Mouse (Mus musculus): ENCODE results near the gene Vangl1.

Vangl1 gene

DNA sequence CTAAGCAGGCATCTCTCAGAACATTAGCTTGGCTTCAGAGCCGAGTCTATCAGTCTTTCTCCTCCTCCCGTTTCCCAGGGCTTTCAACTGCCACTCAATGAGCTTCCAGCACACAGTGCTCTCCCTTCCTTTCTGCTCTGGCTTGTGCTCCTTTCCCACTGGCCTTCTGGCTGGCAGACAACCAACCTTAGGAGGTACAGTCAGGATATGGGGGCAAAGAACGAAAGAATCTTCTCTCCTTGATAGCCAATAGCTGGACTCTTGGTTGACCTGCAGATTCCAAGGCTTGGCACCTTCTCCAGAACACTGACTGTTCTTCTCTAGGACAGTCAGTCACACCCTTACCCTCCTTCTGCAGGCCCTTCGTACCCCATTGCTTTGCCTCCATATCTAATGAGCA, 5.3 kb downstream of the Vangl1 start:
- DNase-seq (ENCODE audit: extremely low spot score, low read depth, low spot score), result no peak

DNA sequence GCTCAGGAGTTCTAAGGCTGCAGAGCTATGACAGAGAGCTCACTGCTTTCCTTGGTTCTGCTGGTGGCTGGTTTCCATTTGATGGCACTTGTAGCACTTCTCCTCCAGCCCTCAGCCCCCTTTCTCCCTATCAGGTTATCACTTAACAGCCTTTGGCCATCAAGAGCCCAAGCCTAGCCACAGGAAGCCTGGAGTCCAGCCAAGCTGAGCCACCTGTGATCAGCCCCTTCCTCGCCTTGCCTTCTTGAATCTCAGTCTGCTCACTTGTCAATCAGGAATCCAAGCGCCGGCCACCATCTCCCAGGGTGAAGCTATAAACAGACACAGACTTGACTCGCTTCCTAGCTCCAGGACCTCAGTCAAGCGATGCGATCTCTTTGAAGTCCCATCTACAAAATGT, 6.0 kb downstream of the Vangl1 start:
- no peak for DNase-seq (ENCODE audit: extremely low spot score, low read depth, low spot score)

DNA sequence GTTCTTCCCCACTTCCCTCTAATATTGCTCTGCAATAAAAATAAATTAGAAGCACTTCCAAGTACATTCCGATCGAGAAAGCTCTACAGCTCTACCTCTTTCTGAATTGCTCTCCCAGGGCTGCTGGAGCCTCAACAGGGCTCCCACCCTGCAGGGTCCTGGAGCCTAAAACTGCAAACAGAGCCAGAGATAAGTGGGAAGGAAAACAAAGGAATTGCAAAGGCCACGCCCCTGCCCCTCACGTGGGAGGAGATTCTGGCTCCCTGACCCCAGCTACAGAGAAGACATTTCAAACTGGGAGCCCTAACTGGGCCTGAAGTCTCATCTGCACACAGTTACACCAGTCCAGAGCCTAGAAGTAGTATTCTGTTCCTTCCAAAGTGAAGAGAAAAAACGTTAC, 6.7 kb downstream of the Vangl1 start:
- no peak for DNase-seq (ENCODE audit: extremely low spot score, low read depth, low spot score)

DNA sequence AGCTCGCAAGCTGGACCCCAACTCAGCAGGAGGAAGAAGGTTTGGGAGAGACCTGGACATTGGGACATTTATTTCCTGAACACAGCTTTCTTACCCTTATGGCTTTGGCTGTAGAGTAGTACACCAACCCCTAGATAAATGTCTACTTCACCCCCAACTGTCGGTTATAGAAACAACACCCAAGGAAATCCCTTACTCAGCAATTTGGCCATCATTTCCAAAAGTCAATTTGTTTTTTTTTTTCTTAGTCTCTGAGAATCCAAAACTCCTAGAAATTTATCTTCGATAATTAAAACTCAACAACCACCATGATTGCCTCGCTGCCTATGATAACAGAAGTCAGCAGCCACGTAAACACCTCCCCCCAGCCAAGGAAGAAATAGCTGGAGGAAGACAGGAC, 7.3 kb downstream of the Vangl1 start:
- DNase-seq (ENCODE audit: extremely low spot score, low read depth, low spot score), result no peak

DNA sequence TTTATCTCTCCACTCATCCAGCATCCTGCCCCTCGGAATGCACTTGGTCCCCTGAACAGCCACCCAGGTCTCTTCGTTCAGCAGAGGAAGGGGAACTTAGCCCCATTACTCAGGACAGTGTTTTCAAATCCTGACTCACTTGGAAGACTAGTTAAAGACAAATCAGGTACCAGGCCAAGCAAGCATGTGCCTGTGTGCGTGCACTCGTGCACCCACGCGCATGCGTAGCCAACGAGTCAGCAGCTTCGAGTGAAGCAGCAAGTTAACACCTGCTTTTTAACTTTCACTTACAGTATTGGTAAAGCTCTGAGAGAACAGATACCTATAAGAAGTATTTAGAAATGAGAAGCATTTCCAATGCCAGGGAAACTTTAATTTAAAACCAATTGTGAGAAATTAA, 8.3 kb downstream of the Vangl1 start:
- DNase-seq (ENCODE audit: extremely low spot score, low read depth, low spot score), result no peak

DNA sequence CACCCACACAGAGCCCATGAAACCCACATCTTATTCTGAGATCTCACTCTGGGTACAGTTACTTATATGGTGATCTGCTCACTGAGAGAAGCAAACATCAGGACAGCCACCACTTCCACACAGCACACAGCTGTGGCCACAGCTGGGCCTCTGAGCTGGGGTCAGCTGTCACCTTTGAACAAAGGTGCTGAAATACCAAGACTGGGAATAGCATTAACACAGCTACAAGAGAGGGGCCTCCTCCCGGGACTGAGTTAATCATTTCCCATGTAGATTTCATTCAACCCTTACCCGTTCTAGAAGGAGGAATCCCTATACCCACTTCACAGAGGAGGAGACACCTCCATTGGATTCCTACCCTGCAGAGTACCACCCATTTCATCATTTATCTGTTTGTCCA, 8.7 kb downstream of the Vangl1 start:
- DNase-seq (ENCODE audit: extremely low spot score, low read depth, low spot score), result no peak

DNA sequence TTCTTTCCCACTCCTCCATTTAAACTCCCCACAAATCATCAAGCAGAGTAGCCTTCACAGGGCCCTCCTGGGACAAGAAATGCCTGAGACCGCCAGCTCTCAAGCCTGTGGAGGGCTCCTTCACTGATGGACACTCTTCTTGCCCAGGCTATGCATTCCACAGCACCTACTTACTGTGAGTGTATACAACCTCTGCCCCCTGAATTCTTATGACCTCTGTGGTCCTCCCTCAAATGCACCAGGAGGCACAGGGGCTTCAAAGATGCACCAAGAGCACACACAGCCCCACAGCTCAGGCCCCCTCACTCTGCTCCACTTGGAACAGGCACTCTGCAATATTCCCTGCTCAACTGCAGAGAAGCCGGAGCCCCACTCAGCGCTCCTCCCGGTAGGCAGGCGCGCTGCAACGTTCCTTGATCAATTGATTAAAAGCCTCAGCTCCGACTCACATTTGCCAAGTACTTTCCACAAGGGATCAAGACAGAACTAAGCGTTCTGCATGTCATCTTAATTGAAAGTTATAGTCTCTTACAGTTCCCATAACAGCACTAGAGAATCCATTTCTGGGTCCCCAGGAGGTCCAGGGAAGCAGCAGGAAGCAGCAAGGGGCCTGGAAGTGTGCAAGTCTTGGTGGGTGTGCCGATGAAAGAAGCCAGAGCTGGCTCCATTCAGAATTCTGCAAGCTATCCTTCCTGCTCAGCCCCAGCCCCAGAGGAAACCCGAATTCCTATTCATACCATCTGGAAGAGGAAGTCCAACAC, 10.0 kb downstream of the Vangl1 start:
- DNase-seq (ENCODE audit: extremely low spot score, low read depth, low spot score), result no peak

DNA sequence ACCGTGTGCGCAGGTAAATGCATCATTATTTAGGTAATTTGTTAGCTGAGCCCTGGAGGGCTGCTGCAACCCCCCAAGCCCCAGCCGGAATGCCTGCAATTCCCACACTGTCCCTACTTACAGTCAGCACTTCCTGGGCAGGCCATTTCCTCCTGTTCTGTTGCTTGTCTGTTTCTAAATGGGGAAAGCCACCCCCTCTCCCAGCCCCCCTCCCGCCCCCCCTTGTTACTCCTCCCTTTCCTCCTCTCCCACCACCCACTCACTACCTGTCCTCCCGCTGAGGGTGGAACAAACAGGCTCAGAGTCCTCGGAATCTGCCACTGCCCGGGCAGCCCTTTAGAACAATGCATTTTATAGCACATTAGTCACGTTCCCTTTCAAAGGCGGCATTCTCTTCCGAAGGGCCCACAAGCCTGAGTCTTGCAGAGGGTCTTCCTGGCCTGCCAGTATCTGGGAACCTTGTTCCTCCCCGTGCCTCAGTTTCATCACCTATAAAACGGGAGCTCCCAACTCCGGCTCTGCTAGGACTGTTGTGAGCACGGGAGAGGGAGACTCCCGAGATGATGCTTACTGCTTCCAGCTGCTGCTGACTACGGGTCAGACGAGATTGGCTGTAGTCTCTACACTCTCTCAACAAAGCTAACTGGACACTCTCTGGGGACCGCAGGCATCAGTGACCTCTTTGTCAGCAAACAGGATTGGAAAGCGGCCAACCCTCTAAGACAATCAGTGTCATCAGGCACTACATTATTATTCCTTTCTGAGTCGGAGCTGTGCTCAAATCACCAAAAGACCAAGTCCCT, 10.8 kb downstream of the Vangl1 start:
- DNase-seq (ENCODE audit: extremely low spot score, low read depth, low spot score), result no peak

DNA sequence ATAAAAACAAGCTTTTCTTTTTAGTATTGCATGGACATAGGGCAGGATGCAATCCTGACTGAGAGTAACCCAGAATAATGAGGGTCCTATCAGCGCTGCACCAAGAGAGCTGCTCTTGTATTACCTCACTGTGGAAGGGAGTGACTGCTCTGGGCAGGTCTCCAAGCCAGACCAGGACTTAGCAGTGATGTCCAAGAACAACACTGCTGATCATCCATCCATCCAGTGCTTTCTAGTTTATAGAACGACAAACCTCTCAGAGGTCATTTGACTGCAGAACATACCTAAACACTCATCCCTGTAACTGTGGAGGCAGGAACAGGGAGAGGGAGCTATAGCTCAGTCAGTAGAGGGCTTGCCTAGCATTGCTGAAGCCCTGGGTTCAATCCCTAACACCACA, 11.9 kb downstream of the Vangl1 start:
- DNase-seq (ENCODE audit: extremely low spot score, low read depth, low spot score), result no peak

DNA sequence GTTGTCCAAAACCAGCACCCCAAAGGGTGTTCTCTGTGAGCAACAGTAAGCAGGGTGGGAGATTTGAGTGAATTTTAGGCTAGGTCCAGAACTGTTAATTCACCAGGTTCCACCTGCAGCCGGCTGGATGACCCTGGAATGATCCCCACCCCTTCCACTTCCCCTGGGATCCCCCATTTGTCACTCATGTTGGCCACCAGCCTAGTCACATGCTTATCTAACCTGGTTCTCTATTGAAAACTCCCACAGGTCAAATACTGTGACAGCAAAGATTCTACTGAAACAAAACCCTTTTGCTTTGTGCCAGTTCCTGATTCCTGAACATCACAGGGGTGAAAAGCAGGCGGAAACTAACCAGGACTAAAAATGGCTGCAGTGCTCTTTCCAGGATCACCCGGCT, 12.9 kb downstream of the Vangl1 start:
- no peak for DNase-seq (ENCODE audit: extremely low spot score, low read depth, low spot score)

DNA sequence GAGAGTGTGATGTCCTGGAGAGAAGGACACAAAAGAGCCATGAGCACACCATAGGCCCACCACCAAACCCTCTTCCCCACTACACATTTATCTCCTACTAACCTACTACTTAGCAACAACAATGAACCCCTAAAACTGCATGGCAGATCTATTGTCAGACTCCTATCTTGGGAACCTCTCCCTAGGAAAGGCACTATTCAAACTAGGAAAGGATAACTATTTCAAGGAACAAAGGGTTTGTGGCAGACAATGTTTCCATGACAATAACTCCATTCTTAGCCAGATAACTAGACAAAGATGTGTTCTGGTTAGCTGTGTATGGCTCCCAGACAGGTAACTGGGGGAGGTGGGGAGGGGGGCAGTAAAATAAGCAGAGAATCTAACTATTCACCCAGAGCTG, 13.9 kb downstream of the Vangl1 start:
- no peak for DNase-seq (ENCODE audit: extremely low spot score, low read depth, low spot score)

DNA sequence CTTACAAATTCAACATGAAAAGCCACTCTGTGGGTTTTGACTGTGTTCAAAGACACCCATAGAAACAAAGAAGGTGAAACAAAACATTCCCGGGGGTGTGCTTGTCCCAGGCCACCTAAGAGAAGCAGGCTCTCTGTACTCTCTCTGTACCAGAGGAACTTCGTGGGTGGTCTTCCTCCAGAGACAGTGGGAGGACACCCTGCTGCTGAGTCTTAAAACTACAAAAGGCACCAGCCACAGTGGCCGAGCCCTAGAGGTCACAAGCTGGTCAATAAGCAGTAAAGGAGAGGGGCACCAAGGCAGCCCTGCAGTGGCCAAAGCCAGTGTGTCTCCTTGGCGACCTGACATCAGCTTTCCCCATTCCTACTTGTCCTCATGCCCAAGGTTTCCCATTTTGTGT, 14.5 kb downstream of the Vangl1 start:
- DNase-seq (ENCODE audit: extremely low spot score, low read depth, low spot score), result no peak

DNA sequence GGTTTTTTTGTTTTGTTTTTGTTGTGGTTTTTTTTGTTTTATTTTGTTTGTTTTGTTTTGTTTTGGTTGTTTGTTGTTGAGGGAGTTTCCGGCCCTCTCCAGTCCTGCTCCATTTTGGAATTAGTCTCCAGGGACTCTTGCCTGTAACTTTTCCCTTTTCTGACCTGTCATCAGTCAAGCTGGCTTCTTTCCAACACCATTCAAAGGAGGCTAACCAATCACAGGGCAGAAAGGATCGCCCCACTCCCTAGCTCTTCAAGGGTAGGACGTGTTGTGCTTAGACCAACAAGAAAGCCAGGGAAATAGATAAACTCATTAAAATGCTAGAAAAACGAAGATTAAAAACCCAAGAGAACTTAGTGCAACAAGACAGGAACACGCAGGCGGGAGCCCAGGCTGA, 15.5 kb downstream of the Vangl1 start:
- DNase-seq (ENCODE audit: extremely low spot score, low read depth, low spot score), result no peak

DNA sequence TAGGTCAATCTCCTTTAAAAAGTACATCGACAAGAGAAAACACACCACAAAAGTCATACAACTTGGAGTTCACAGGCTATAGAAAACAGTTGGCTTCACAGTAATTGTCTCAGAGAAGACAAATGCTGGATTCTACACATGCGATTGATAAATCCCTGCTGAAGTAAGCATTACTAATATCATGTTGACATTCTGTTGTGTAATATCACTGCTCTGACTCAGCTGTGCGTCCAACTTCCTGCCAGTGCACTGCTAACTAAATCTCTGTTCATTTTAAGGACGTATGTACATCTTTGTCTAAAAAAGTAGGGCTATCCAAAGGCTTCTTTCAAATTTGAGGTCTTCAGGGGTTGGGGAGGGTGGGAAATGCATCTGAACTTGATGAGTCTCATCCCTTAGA, 17.1 kb downstream of the Vangl1 start:
- no peak for DNase-seq (ENCODE audit: extremely low spot score, low read depth, low spot score)

DNA sequence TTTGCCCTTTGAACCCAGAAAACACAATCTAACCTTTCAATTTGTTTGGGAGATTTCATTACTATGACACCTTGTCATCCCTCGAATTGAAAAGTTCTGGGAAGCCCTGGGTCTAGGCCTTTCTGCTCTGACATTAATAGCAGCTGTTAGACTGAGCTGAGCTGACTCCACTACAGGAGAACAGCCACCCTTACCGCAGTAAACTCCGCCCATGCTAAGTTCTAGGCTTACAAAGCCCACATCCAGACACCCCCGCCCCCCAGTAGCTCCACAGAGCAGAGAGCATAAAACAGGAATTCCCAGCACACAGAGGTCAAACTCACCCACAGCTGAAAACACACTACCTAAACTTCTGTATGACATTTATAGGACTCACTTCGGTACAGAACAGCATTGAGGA, 19.8 kb downstream of the Vangl1 start:
- DNase-seq (ENCODE audit: extremely low spot score, low read depth, low spot score), result no peak

DNA sequence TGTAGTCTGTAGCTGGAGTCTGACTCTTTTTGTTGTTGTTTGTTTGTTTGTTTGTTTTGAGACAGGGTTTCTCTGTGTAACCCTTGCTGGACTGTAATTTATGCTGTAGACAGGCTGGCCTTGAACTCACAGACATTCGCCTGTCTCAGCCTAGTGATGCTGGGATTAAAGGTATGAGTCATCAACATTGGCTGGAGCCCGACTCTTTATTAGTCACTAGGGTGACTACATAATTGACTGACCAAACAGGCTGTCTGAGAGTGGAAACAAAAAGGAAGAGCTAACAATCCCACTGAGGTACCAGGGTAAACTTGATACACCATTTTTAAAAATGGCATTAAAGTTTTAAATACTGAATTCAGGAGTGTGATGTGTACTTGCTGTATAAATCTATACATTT, 21.9 kb downstream of the Vangl1 start:
- DNase-seq (ENCODE audit: extremely low spot score, low read depth, low spot score), result no peak

DNA sequence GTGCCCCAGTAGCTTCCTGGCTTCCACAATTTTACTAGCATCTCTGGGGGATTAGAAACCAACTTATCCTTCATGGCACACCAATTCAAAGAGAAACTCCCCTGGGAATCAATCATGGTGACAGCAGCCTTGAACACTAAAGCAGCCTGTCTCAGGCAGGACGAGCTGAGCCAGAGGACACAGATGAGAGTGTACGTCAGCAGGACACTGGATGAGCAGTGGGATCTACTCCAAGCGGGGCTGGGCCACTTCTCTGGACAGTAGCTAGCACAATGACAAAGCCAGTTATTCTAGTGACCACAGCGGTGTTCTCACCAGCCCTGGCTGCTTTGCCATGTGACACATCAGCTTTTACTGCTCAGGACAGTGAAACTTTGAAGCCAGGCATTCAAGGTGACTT, 23.3 kb downstream of the Vangl1 start:
- DNase-seq (ENCODE audit: extremely low spot score, low read depth, low spot score), result no peak

DNA sequence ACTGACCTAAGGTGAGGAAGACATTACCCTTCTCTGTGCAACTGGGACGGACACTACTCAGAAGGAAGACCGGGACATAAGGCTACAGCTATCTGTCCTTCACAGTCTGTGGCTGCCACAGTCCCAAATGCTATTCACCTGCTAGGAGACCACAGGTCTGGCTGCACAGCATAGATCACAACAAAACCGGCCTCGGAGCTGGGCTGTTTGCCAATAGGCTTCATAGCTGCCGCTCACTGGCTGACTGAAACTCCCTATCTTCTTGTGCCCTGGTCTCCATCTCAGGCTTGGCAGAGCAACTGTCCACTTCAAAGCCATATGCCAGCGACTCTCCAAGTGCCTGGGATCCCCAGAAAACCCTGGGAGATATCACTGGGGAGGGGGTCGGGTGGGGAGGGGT, 23.7 kb downstream of the Vangl1 start:
- no peak for DNase-seq (ENCODE audit: extremely low spot score, low read depth, low spot score)

DNA sequence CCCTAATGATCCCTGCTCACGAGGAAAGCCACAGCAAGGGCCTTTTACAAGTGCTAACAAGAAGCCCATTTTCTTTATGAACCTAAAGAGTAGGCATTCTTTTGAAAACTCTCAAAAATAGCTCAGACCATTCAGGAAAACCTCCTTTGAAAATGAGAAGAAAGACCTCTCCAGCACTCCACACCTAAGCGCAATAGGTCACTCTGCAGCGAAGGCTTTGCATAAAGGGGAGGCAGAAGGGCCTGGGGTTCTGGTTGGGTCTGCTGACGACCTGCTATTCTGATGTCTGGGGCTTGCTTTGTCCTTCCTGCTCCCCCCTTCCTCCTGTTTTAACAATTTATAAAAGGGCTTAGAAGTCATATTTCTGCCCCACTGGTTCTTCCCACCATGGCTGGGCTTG, 24.6 kb downstream of the Vangl1 start:
- DNase-seq (ENCODE audit: extremely low spot score, low read depth, low spot score), result no peak

DNA sequence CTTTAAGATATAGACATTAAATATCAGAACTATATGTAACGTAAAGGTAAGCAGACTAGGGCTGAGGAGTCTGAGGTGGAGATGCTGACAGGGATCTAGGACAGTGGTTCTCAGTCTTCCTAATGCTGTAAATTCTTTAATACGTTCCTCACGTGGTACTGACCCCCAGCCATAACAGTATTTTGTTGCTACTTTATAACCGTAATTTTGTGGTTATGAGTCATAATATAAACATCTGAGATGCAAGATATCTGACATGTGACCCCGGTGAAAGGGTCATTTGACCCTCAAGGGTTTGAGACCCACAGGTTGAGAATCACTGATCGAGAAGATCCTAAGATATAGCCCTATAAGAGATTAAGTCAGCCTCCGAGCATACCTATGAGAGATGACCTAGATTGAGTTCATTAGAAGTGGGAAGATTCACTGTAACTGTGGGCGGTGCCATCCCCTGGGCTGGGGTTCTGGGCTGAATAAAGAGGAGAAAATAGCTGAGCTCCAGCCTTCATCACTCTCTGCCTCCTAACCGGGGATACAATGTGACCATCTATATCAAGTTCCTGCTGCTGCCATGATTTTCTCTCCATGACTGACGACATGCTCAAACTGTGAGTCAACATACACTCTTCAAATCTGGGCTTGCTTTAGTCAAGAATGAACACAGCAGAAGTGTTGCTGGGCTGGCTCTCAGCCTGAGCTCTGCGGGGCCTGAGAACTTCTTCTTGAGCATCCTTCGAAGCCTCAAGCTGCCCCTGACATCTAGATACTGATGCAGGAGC, 26.5 kb downstream of the Vangl1 start:
- no peak for DNase-seq (ENCODE audit: extremely low spot score, low read depth, low spot score)

DNA sequence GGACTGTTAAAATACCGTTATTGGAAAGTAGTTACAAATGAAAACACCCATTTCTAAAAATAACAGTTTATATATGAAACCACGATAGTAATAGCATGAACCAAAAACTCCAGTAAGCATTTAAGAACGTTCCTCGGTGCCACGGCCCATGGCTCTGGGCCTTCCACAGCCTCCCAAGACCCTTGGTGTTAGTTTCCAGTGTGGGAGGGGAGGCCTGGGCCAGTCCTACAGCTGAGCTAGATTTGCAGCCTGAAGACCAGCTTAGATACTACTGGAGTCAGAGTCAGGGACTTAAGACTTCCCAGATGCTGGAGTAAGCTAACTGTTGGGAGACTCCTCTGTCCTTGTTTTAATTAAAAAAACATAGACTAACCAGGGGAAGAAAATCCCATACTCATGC, 28.4 kb downstream of the Vangl1 start:
- no peak for DNase-seq (ENCODE audit: extremely low spot score, low read depth, low spot score)

DNA sequence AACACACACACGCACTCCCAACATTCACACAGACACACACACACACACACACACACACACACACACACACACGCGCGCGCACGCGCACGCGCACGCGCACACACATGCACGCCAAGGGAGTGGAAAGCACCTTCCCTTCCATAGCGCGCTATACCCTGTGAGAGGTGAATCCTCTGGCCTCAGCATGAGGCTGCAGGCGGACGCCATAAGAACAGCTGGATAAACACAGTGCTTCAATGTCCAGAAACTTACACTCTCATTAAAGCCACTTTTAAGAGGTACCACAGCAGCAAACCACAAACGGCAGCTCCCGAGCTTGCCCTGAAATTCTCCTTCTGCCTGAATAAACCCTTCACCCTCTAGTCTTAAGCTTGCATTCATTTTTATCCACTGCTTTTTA, 28.8 kb downstream of the Vangl1 start:
- DNase-seq (ENCODE audit: extremely low spot score, low read depth, low spot score), result no peak
